Mouse (Mus musculus): Measurements from ENCODE around the gene Troap. TPM values are rescaled to one million over a fixed set of nuclear protein-coding genes. Genes with fewer than 3 reads are reported as not detected.
A peak's percentile ranks its signal among the peaks of the same experiment; 100 is the strongest.
"Not testable (repeated sequence)": the region's sequence is repeated elsewhere in the genome, so short reads cannot be mapped to it uniquely, and the experiment has no call there.

The Troap gene
- polyA plus RNA-seq, 1 experiment from 2014 or later: 23.7 TPM

DNA sequence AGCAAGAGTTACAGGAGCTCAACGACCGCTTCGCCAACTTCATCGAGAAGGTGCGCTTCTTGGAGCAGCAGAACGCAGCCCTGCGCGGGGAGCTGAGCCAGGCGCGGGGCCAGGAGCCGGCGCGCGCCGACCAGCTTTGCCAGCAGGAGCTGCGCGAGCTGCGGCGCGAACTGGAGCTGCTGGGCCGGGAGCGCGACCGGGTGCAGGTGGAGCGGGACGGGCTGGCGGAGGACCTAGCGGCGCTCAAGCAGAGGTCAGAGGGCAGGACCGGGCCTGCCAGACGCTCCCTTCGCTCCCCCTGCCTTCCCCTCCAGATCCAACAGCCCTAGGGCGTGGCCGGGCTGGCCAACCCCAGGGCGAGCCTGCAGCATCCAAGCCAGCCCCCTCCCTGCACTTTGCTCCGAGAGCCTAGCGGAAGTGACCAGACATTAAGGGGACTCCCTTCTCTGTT, 18.8 kb upstream of the Troap start:
- DNase-seq (ENCODE audit: low read depth, low spot score): no peak
- H3K27me3 ChIP-seq: no peaks in the 10 kb centered on the region
- TF ChIP-seq CTCF (IDR thresholded peaks at IDR 0.05): no peak
- ATAC-seq: no peak
- ChIA-PET POLR2A (interaction anchor here (0.6 to 1.4 kb wide), 2 partner anchors 19 to 229 kb away, joined by 3 read pairs; partner anchors contain the start of gene Troap), CTCF (interaction anchor here (1.3 to 1.6 kb wide), 4 partner anchors 29 to 43 kb away, joined by 3 to 7 read pairs (median 4); no protein-coding TSS in a partner anchor)
- in situ Hi-C loops (cut with MboI; ENCODE audit: low pct_unique_long_range_greater_than_20kb): no loop called here

DNA sequence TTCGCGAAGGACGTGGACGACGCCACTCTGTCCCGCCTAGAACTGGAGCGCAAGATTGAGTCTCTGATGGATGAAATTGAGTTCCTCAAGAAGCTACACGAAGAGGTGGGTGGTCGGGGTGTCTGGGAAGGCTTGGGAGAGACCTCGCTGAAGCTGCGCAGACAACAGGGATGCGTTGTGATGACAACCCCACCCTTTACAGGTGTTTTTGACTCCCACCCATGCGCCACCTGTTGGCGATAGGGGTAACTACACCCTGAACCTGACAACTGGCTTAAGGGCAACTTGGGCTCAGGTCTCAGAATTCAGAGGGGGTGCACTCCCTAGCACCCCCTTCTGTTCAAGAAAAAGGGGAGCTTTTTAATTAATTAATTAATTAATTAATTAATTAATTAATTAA, 18.0 kb upstream of the Troap start:
- ChIA-PET POLR2A (interaction anchor here (1.4 kb wide), 1 partner anchor 18 kb away, joined by 3 read pairs; the partner anchor contains the start of gene Troap), CTCF (interaction anchor here (0.6 to 1.6 kb wide), 5 partner anchors 13 to 57 kb away, joined by 3 to 7 read pairs (median 4); no protein-coding TSS in a partner anchor)
- DNase-seq (ENCODE audit: low read depth, low spot score) (no peak), ATAC-seq (no peak)
- TF ChIP-seq CTCF (IDR thresholded peaks at IDR 0.05): no peak
- no peaks in the 10 kb centered on the region for H3K27me3 ChIP-seq
- in situ Hi-C loops (cut with MboI; ENCODE audit: low pct_unique_long_range_greater_than_20kb): no loop called here

DNA sequence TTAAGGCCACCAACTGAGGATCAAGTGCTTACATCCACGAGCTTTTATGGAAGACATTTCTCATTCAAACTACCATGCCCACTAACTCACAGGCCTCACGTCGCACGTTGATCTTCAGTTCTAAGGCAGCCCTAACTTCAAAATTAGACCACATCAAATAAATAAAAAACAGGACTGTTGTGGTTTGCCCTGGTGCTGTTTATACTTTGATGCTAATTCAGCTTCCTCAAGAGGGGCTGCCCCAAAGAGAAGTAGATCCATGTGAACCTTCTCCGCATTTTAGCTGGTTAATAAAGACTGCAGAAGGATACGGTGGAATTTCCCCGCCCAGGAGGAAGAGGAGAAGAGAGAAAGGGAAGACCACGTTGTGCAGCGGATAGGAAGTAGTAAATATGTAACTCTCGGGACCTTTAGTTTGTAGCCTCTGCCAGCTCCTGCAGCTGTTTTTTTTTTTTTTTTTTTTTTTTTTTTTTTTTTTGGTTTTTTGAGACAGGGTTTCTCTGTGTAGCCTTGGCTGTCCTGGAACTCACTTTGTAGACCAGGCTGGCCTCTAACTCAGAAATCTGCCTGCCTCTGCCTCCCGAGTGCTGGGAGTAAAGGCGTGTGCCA, 8.7 kb upstream of the Troap start:
- ATAC-seq (no peak), DNase-seq (ENCODE audit: low read depth, low spot score) (no peak)
- peaks cover 3% of the 10 kb centered on the region for H3K27me3 ChIP-seq
- ChIA-PET POLR2A (no interaction called here), CTCF (interaction anchor here (1.1 kb wide), 1 partner anchor 17 kb away, joined by 3 read pairs; no protein-coding TSS in a partner anchor)
- TF ChIP-seq CTCF (IDR thresholded peaks at IDR 0.05): no peak
- in situ Hi-C loops (cut with MboI; ENCODE audit: low pct_unique_long_range_greater_than_20kb): no loop called here

DNA sequence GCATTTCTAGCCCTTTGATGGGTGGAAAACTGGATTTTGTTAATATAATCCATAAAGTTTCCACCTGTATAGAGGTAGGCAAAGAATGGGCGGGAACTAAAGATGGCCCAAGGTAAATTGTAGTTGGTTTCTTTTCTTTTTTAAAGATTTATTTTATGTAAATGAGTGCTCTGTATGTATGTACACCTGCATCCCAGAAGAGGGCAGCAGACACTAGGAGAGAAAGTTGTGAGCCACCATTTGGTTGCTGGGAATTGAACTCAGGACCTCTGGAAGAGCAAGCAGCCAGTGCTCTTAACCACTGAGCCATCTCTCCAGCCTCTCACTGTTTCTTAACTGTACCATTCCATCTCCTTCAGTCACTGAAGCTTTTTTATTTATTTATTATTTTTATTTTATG, 2.4 kb upstream of the Troap start:
- ATAC-seq (no peak), DNase-seq (ENCODE audit: low read depth, low spot score) (no peak)
- CTCF ChIA-PET: interaction anchor here (1.2 kb wide), 1 partner anchor 14 kb away, joined by 3 read pairs; no protein-coding TSS in a partner anchor
- H3K27me3 ChIP-seq: no peaks in the 10 kb centered on the region
- in situ Hi-C loops (cut with MboI; ENCODE audit: low pct_unique_long_range_greater_than_20kb): no loop called here
- TF ChIP-seq CTCF (IDR thresholded peaks at IDR 0.05): no peak
- POLR2A ChIA-PET: no interaction called here

DNA sequence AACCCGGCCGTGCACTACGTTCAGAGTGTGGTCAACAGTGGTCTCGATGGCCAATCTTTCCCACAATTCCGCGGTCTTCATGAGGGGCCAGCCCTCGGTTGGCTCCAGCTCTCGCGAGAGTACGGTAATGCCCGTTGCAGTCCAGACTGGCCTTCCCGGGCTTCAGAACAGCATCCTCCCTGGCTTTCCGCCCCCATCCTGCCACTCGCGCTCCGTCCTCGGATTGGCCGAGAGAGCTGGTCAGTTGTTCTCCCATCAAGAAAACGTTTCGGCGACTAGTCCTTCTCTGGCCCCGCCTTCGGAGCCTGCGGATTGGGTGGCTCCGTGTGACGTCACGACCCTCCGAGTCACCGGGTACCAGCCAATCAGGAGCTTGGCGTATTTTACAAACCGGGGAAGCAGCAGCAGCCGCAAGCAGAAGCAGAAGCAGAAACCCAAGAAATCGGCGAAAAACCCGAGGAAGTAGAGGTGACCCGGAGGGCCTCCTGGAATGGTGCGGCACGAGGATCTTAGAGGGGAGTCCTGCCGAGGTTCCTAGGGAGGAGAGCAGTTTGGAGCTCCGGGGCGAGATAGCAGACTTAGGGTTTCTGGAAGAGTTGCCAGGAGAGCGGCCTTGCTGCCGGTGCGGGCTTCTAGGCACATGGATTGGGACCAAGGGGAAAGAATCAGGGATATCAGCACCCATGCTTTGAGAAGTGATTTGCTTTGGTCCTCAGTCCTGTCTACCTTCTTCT, 392 bp downstream of the Troap start:
- ChIA-PET POLR2A (interaction anchor here (0.9 to 1.8 kb wide), 5 partner anchors 13 to 45 kb away, joined by 3 to 4 read pairs (median 3); partner anchors contain the start of genes C1ql4 and Tuba1c), CTCF (interaction anchor here (1.1 to 2.1 kb wide), 6 partner anchors 10 to 51 kb away, joined by 3 to 8 read pairs (median 5); no protein-coding TSS in a partner anchor)
- in situ Hi-C loops (cut with MboI; ENCODE audit: low pct_unique_long_range_greater_than_20kb): no loop called here
- ATAC-seq (peak; percentile 95), DNase-seq (ENCODE audit: low read depth, low spot score) (peak; percentile 92)
- TF ChIP-seq CTCF (IDR thresholded peaks at IDR 0.05): no peak
- no peaks in the 10 kb centered on the region for H3K27me3 ChIP-seq

DNA sequence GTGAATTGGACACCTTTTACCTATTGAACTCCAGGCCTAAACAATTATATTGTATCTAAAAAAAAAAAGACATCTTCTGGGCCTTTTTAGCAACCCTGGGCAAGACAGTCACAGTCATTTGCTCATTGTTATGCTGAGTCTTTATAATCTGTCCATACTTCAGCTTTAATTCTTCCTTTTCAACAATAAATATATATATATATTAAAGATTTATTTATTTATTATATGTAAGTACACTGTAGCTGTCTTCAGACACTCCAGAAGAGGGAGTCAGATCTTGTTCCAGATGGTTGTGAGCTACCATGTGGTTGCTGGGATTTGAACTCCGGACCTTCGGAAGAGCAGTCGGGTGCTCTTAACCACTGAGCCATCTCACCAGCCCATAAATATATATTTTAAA, 1.6 kb downstream of the Troap start:
- DNase-seq (ENCODE audit: low read depth, low spot score); H3K27me3 ChIP-seq; ATAC-seq; in situ Hi-C loops (cut with MboI; ENCODE audit: low pct_unique_long_range_greater_than_20kb): not testable (repeated sequence)
- POLR2A ChIA-PET: interaction anchor here (0.6 kb wide), 1 partner anchor 29 kb away, joined by 4 read pairs; no protein-coding TSS in a partner anchor
- CTCF ChIA-PET: interaction anchor here (1.1 kb wide), 1 partner anchor 10 kb away, joined by 3 read pairs; no protein-coding TSS in a partner anchor

DNA sequence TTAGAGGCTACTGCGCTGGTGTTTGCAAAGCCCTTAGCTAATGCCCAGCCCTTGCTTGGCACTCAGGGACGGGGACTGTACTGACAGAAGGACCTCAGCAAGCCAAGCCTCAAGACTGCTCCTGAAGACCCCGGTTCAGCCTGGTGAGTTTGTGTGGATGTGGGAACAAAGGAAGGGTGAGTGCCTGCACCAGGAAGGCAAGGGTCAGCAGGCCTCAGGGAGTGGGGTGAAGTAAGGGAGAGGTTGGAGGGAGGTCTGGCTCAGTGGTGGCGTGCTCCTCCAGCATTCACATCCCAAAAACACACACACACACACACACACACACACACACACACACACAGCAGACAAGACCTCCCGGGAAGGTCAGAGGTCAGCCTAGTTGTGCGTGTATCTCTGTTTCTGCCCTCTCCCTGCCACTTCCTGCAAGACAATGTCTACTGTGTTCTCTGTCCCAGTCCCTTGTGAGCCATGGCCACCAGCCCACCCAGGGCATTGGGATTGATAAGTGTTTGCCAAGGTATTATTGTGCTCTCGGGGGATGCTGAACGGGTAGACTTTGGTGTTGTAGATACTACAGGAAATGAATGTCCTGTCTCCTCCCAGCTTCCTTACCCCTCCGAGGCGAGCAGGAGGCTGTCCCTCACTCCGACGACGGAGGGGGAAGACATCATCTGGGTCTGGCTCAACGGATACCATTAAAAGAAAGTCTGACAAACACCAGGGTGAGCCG, 4.0 kb downstream of the Troap start:
- no peak for ATAC-seq
- ChIA-PET CTCF (interaction anchor here (1.1 kb wide), 1 partner anchor 10 kb away, joined by 3 read pairs; no protein-coding TSS in a partner anchor), POLR2A (no interaction called here)
- in situ Hi-C loops (cut with MboI; ENCODE audit: low pct_unique_long_range_greater_than_20kb): no loop called here
- no peak for DNase-seq (ENCODE audit: low read depth, low spot score)
- no peak for TF ChIP-seq CTCF (IDR thresholded peaks at IDR 0.05)
- no peaks in the 10 kb centered on the region for H3K27me3 ChIP-seq

DNA sequence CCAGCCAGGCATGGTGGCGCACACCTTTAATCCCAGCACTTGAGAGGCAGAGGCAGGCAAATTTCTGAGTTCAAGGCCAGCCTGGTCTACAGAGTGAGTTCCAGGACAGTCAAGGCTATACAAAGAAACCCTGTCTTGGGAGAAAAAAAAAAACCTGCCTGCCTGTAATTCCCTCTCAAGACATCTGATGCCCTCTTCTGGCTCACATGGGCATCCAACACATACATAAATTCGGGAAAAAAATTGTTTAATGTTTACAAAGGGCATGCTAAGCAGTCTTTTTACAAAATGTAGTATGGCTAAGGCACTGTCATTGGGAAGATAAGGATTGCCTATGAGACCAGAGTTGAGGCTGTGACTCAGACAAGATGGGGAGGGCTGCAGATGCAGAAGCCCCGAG, 5.4 kb downstream of the Troap start:
- ATAC-seq (no peak), DNase-seq (ENCODE audit: low read depth, low spot score) (no peak)
- in situ Hi-C loops (cut with MboI; ENCODE audit: low pct_unique_long_range_greater_than_20kb): no loop called here
- TF ChIP-seq CTCF (IDR thresholded peaks at IDR 0.05): no peak
- POLR2A ChIA-PET: no interaction called here
- H3K27me3 ChIP-seq: no peaks in the 10 kb centered on the region
- CTCF ChIA-PET: interaction anchor here (0.9 to 1.3 kb wide), 3 partner anchors 9 to 54 kb away, joined by 3 to 4 read pairs (median 4); no protein-coding TSS in a partner anchor

DNA sequence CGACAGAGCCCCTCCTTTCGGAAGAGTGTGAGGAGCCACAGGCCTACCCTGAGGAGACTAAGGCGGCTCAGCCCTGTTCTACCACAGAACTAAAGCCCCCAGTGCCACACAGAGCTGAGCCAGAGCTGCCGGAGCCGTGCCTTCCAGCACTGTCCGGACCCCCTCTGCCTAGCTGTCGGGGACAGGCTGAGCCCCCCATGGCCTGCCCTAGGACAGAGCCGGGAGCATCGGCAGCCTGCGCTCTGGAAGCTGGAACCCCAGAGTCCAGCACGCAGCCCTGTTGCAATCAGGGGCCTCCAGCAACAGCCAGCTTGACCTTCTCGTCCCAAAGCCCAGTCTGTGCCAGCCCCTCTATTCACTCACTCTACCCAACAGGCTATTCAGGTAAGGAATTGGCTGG, 7.9 kb downstream of the Troap start:
- in situ Hi-C loops (cut with MboI; ENCODE audit: low pct_unique_long_range_greater_than_20kb): no loop called here
- TF ChIP-seq CTCF (IDR thresholded peaks at IDR 0.05): no peak
- POLR2A ChIA-PET: interaction anchor here (0.6 to 1.2 kb wide), 2 partner anchors 18 to 37 kb away, joined by 3 read pairs; no protein-coding TSS in a partner anchor
- ATAC-seq: no peak
- H3K27me3 ChIP-seq: no peaks in the 10 kb centered on the region
- DNase-seq (ENCODE audit: low read depth, low spot score): no peak
- CTCF ChIA-PET: interaction anchor here (0.6 to 2.0 kb wide), 3 partner anchors 27 to 57 kb away, joined by 3 to 7 read pairs (median 3); no protein-coding TSS in a partner anchor

DNA sequence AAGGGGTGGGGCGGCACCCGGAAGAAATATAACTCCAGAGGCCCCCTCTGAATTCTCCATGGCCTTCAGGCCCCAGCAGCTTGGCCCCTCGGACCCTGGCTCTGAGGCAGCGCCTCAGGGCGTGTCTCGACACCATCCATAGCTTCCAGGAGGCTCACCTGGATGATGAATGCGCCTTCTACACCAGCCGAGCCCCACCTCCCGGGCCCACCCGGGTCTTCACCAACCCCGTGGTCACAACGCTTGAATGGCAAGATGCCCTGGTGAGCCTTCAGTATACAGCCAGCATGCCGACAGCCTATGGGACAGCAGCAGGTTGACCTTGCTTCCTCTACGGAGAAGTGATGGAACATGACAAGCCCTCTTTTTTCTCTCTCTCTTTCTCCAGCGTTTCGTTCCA, 8.5 kb downstream of the Troap start:
- DNase-seq (ENCODE audit: low read depth, low spot score) (no peak), ATAC-seq (no peak)
- ChIA-PET CTCF (interaction anchor here (1.0 to 2.0 kb wide), 3 partner anchors 14 to 58 kb away, joined by 3 to 7 read pairs (median 3); no protein-coding TSS in a partner anchor), POLR2A (no interaction called here)
- H3K27me3 ChIP-seq: no peaks in the 10 kb centered on the region
- in situ Hi-C loops (cut with MboI; ENCODE audit: low pct_unique_long_range_greater_than_20kb): no loop called here
- TF ChIP-seq CTCF (IDR thresholded peaks at IDR 0.05): no peak

Data from Patski (cell line).